Mouse (Mus musculus) heart, embryonic 10.5 days (tissue): ENCODE results near the gene Rasl11b. TPM values are rescaled to one million over a fixed set of nuclear protein-coding genes. Genes with fewer than 3 reads are reported as not detected.

ENCODE experiments used
- DNase-seq: peaks from one replicate; pipeline ENCODE4 v3.0.0-alpha.2; 2017; ENCODE audit warnings: low spot score
- H3K27ac ChIP-seq: fragments of 300-500 bp; sonication (generic); 2 replicates; pipeline ENCODE4 v1.5.1; 2016; ENCODE audit warnings: mild to moderate bottlenecking
- H3K27me3 ChIP-seq: fragments of 300-500 bp; sonication (generic); 2 replicates; pipeline ENCODE4 v1.6.1; 2016; ENCODE audit warnings: mild to moderate bottlenecking; ENCODE audit not compliant: poor library complexity, insufficient read depth, severe bottlenecking
- H3K36me3 ChIP-seq: fragments of 300-500 bp; sonication (generic); 2 replicates; pipeline ENCODE4 v1.6.1; 2016; ENCODE audit warnings: mild to moderate bottlenecking, moderate library complexity
- H3K4me1 ChIP-seq: fragments of 300-500 bp; sonication (generic); 2 replicates; pipeline ENCODE4 v1.6.1; 2016; ENCODE audit warnings: mild to moderate bottlenecking
- H3K4me3 ChIP-seq: fragments of 300-500 bp; sonication (generic); 2 replicates; pipeline ENCODE4 v1.5.1; 2016; ENCODE audit warnings: mild to moderate bottlenecking, moderate library complexity
- H3K9me3 ChIP-seq: fragments of 300-500 bp; sonication (generic); 2 replicates; pipeline ENCODE4 v1.6.1; 2016; ENCODE audit warnings: mild to moderate bottlenecking, moderate library complexity
- WGBS: fragments of 180-500 bp; shearing (Covaris S2); methylation state at CpG from one replicate; pipeline ENCODE4 v1.1.7; 2016; 5-methylcytosine and 5-hydroxymethylcytosine counted together
- polyA plus RNA-seq: library from polyadenylated mRNA; unstranded; fragments of >200 nt; fragmentation: Nextera tagmentation; extraction: Ambion mirVana; gene quantifications from 2 replicates; pipeline ENCODE4 v1.2.1, GENCODE M21; 2016

Rasl11b gene
- polyA plus RNA-seq, 1 experiment from 2014 or later = 58.3 TPM

- Histone ChIP-seq H3K4me1 (peaks cover 19% of the 10 kb centered on the region), H3K9me3 (no peaks in the 10 kb centered on the region), H3K36me3 (no peaks in the 10 kb centered on the region), H3K27ac (no peak overlapping the region), H3K27me3 (no peaks in the 10 kb centered on the region), H3K4me3 (no peak overlapping the region)
- WGBS = 92% methylated on average over 6 of the region's 6 CpGs
- DNase-seq = no peak
These were observed 32.3 kb downstream of the Rasl11b start for GRCm38 (mm10) chr5:74227352-74227751.

- no peaks in the 10 kb centered on the region for H3K9me3 ChIP-seq
- H3K27me3 ChIP-seq = no peaks in the 10 kb centered on the region
- no peak overlapping the region for H3K4me3 ChIP-seq
- DNase-seq = no peak
- H3K4me1 ChIP-seq = peaks cover 20% of the 10 kb centered on the region
- H3K27ac ChIP-seq = no peak overlapping the region
- no peaks in the 10 kb centered on the region for H3K36me3 ChIP-seq
- WGBS = 57% methylated on average over 1 of the region's 1 CpGs
These were observed 33.9 kb downstream of the Rasl11b start for GRCm38 (mm10) chr5:74228938-74229337.

- H3K4me3 ChIP-seq = no peak overlapping the region
- peaks cover 20% of the 10 kb centered on the region for H3K4me1 ChIP-seq
- H3K36me3 ChIP-seq = no peaks in the 10 kb centered on the region
- H3K27ac ChIP-seq = peak overlapping the region; percentile 83
- no peaks in the 10 kb centered on the region for H3K9me3 ChIP-seq
- DNase-seq = no peak
- no peaks in the 10 kb centered on the region for H3K27me3 ChIP-seq
- WGBS = 28% methylated on average over 11 of the region's 11 CpGs
These were observed 34.8 kb downstream of the Rasl11b start for GRCm38 (mm10) chr5:74229775-74230413.

GRCm38 (mm10) chr5:74230525-74230924 lies 35.4 kb downstream of the Rasl11b start:
- DNase-seq = no peak
- no peaks in the 10 kb centered on the region for H3K9me3 ChIP-seq
- H3K36me3 ChIP-seq = no peaks in the 10 kb centered on the region
- no peaks in the 10 kb centered on the region for H3K27me3 ChIP-seq
- H3K27ac ChIP-seq = peak overlapping the region; percentile 83
- peaks cover 24% of the 10 kb centered on the region for H3K4me1 ChIP-seq
- 44% methylated on average over 2 of the region's 2 CpGs for WGBS
- no peak overlapping the region for H3K4me3 ChIP-seq

GRCm38 (mm10) chr5:74233808-74234207 lies 38.7 kb downstream of the Rasl11b start:
- WGBS = 79% methylated on average over 7 of the region's 7 CpGs
- no peak for DNase-seq
- no peaks in the 10 kb centered on the region for H3K36me3 ChIP-seq
- H3K27me3 ChIP-seq = no peaks in the 10 kb centered on the region
- no peak overlapping the region for H3K4me3 ChIP-seq
- no peak overlapping the region for H3K27ac ChIP-seq
- H3K9me3 ChIP-seq = no peaks in the 10 kb centered on the region
- peaks cover 32% of the 10 kb centered on the region for H3K4me1 ChIP-seq

GRCm38 (mm10) chr5:74239369-74239768 lies 44.3 kb downstream of the Rasl11b start:
- WGBS = 90% methylated on average over 1 of the region's 1 CpGs

GRCm38 (mm10) chr5:74240298-74240697 lies 45.2 kb downstream of the Rasl11b start:
- no peaks in the 10 kb centered on the region for H3K9me3 ChIP-seq
- H3K4me1 ChIP-seq = peaks cover 36% of the 10 kb centered on the region
- H3K27me3 ChIP-seq = no peaks in the 10 kb centered on the region
- no peaks in the 10 kb centered on the region for H3K36me3 ChIP-seq
- 65% methylated on average over 8 of the region's 8 CpGs for WGBS
- H3K4me3 ChIP-seq = no peak overlapping the region
- DNase-seq = no peak
- H3K27ac ChIP-seq = no peak overlapping the region

More at GRCm38 (mm10) chr5:74239369-74239768, 44.3 kb downstream of the Rasl11b start:
- no peak overlapping the region for H3K4me3 ChIP-seq
- H3K36me3 ChIP-seq = no peaks in the 10 kb centered on the region
- H3K27me3 ChIP-seq = no peaks in the 10 kb centered on the region
- DNase-seq = no peak
- H3K9me3 ChIP-seq = no peaks in the 10 kb centered on the region
- peaks cover 37% of the 10 kb centered on the region for H3K4me1 ChIP-seq
- no peak overlapping the region for H3K27ac ChIP-seq

GRCm38 (mm10) chr5:74240926-74241680 lies 46.0 kb downstream of the Rasl11b start:
- H3K27ac ChIP-seq = peak overlapping the region; percentile 13; the same call in 1 of the 2 replicates
- 67% methylated on average over 13 of the region's 13 CpGs for WGBS
- no peaks in the 10 kb centered on the region for H3K9me3 ChIP-seq
- H3K4me1 ChIP-seq = peaks cover 36% of the 10 kb centered on the region
- no peak overlapping the region for H3K4me3 ChIP-seq
- H3K27me3 ChIP-seq = no peaks in the 10 kb centered on the region
- no peaks in the 10 kb centered on the region for H3K36me3 ChIP-seq
- no peak for DNase-seq

GRCm38 (mm10) chr5:74242654-74243053 lies 47.6 kb downstream of the Rasl11b start:
- Histone ChIP-seq H3K4me1 (peaks cover 50% of the 10 kb centered on the region), H3K27ac (no peak overlapping the region)

GRCm38 (mm10) chr5:74244406-74245019 lies 49.4 kb downstream of the Rasl11b start:
- no peak overlapping the region for H3K4me3 ChIP-seq
- peaks cover 54% of the 10 kb centered on the region for H3K4me1 ChIP-seq
- H3K36me3 ChIP-seq = no peaks in the 10 kb centered on the region
- no peaks in the 10 kb centered on the region for H3K9me3 ChIP-seq
- no peaks in the 10 kb centered on the region for H3K27me3 ChIP-seq
- no peak overlapping the region for H3K27ac ChIP-seq
- DNase-seq = no peak
- 92% methylated on average over 14 of the region's 14 CpGs for WGBS

More at GRCm38 (mm10) chr5:74242654-74243053, 47.6 kb downstream of the Rasl11b start:
- no peak for DNase-seq
- WGBS = 63% methylated on average over 3 of the region's 3 CpGs
- H3K27me3 ChIP-seq = no peaks in the 10 kb centered on the region
- no peak overlapping the region for H3K4me3 ChIP-seq
- H3K36me3 ChIP-seq = no peaks in the 10 kb centered on the region
- H3K9me3 ChIP-seq = no peaks in the 10 kb centered on the region

- Histone ChIP-seq H3K4me3 (no peak overlapping the region), H3K27ac (peak overlapping the region; percentile 4; the same call in 1 of the 2 replicates), H3K27me3 (no peaks in the 10 kb centered on the region), H3K36me3 (no peaks in the 10 kb centered on the region), H3K9me3 (no peaks in the 10 kb centered on the region), H3K4me1 (peaks cover 56% of the 10 kb centered on the region)
- WGBS = 73% methylated on average over 8 of the region's 8 CpGs
- DNase-seq = no peak
These were observed 50.6 kb downstream of the Rasl11b start for GRCm38 (mm10) chr5:74245641-74246145.

- H3K4me3 ChIP-seq = no peak overlapping the region
- H3K27me3 ChIP-seq = no peaks in the 10 kb centered on the region
- no peaks in the 10 kb centered on the region for H3K9me3 ChIP-seq
- no peak for DNase-seq
- H3K4me1 ChIP-seq = peaks cover 56% of the 10 kb centered on the region
- peak overlapping the region; percentile 47 for H3K27ac ChIP-seq
- WGBS = 79% methylated on average over 4 of the region's 4 CpGs
- H3K36me3 ChIP-seq = no peaks in the 10 kb centered on the region
These were observed 51.4 kb downstream of the Rasl11b start for GRCm38 (mm10) chr5:74246453-74246852.

GRCm38 (mm10) chr5:74246971-74247370 lies 51.9 kb downstream of the Rasl11b start:
- Histone ChIP-seq H3K9me3 (no peaks in the 10 kb centered on the region), H3K27me3 (no peaks in the 10 kb centered on the region), H3K36me3 (no peaks in the 10 kb centered on the region), H3K4me3 (no peak overlapping the region), H3K4me1 (peaks cover 59% of the 10 kb centered on the region), H3K27ac (peak overlapping the region; percentile 47; the same call in 1 of the 2 replicates)
- 59% methylated on average over 3 of the region's 3 CpGs for WGBS
- DNase-seq = no peak
